Mouse (Mus musculus) cortical plate, adult 2 months (tissue): ENCODE measurements around the gene F2r.

Experiments
- CTCF ChIP-seq: fragments of 200-500 bp; IDR thresholded peaks from 2 replicates; pipeline ENCODE4 v1.5.1; 2011; ENCODE audit warnings: mild to moderate bottlenecking, control low read depth, low read length; ENCODE audit not compliant: insufficient read depth; ENCODE audit errors: extremely low read depth
- POLR2A ChIP-seq: fragments of 200-500 bp; IDR thresholded peaks from 2 replicates; pipeline ENCODE4 v1.6.1; 2011; ENCODE audit warnings: mild to moderate bottlenecking, low read length, control low read depth; ENCODE audit not compliant: insufficient read depth; ENCODE audit errors: extremely low read depth

- TF ChIP-seq POLR2A = no peak
- TF ChIP-seq CTCF = no peak
Measured at GRCm38 (mm10) chr13:95591606-95592005, 26.7 kb downstream of the F2r start.
